Mouse (Mus musculus) limb, embryonic 10.5 days (tissue): ENCODE measurements around the gene Gpr155. TPM values are rescaled to one million over a fixed set of nuclear protein-coding genes. Genes with fewer than 3 reads are reported as not detected.
A peak's percentile ranks its signal among the peaks of the same experiment; 100 is the strongest.

ENCODE experiments used
- DNase-seq: peaks from one replicate; pipeline ENCODE4 v3.0.0-alpha.2; 2017; ENCODE audit warnings: low spot score
- H3K27ac ChIP-seq: fragments of 300-500 bp; sonication (generic); 2 replicates; pipeline ENCODE4 v1.5.1; 2016; ENCODE audit warnings: mild to moderate bottlenecking
- H3K27me3 ChIP-seq: fragments of 300-500 bp; sonication (generic); 2 replicates; pipeline ENCODE4 v1.6.1; 2016; ENCODE audit warnings: low read depth, mild to moderate bottlenecking; ENCODE audit not compliant: poor library complexity, severe bottlenecking
- H3K36me3 ChIP-seq: fragments of 300-500 bp; sonication (generic); 2 replicates; pipeline ENCODE4 v1.6.1; 2016; ENCODE audit warnings: mild to moderate bottlenecking, moderate library complexity
- H3K4me1 ChIP-seq: fragments of 300-500 bp; sonication (generic); 2 replicates; pipeline ENCODE4 v1.6.1; 2016
- H3K4me3 ChIP-seq: fragments of 300-500 bp; sonication (generic); 2 replicates; pipeline ENCODE4 v1.5.1; 2016; ENCODE audit warnings: mild to moderate bottlenecking, moderate library complexity
- H3K9me3 ChIP-seq: fragments of 300-500 bp; sonication (generic); replicated peaks from 2 replicates; pipeline ENCODE4 v1.6.1; 2016; ENCODE audit warnings: mild to moderate bottlenecking
- WGBS: fragments of 180-500 bp; shearing (Covaris S2); methylation state at CpG from one replicate; pipeline ENCODE4 v1.1.7; 2016; 5-methylcytosine and 5-hydroxymethylcytosine counted together
- polyA plus RNA-seq: library from polyadenylated mRNA; unstranded; fragments of >200 nt; fragmentation: Nextera tagmentation; extraction: Ambion mirVana; gene quantifications from 2 replicates; pipeline ENCODE4 v1.2.1, GENCODE M21; 2016

Gene Gpr155
- polyA plus RNA-seq: 1.4 and 2.4 TPM in 2 replicates

- under 1% methylated on average over 43 of the region's 44 CpGs for WGBS
- Histone ChIP-seq H3K4me1 (peaks cover 9% of the 10 kb centered on the region), H3K4me3 (peak within 1 kb of the TSS; percentile 68), H3K27ac (peak within 1 kb of the TSS; percentile 79), H3K9me3 (no peaks in the 10 kb centered on the region), H3K36me3 (no peaks in the 10 kb centered on the region), H3K27me3 (peaks cover 11% of the 10 kb centered on the region; the same call in 1 of the 2 replicates)
- DNase-seq: peak; percentile 99
Observed at GRCm38 (mm10) chr2:73386356-73387046, at the start of gene Gpr155. Gpr155 (minus strand) TSS chr2:73386572.

DNA sequence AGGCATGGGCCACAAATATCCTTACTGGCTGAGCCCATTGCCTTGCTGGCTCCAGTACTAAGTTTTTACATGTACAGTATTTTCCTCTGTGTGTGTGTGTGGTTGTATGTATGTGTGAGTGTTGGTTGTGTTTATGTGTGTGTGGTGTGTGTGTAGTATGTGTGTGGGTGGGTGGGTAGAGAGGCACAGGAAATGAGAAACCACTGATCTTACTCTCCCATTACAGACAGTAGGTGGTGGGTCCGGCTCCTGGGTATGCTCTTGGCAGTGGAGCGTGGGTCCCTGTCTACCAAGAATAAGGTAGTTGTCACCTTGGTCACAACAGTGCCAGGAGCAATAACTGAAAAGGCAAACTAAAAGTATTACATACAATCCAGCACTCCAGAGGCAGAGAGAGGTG is 49.5 kb upstream of the Gpr155 start:
- WGBS: 97% methylated on average over 2 of the region's 2 CpGs
- no peaks in the 10 kb centered on the region for H3K9me3 ChIP-seq
- no peak overlapping the region for H3K4me3 ChIP-seq

GRCm38 (mm10) chr2:73431959-73432396 is 45.6 kb upstream of the Gpr155 start:
- Histone ChIP-seq H3K27me3 (no peaks in the 10 kb centered on the region), H3K9me3 (no peaks in the 10 kb centered on the region), H3K27ac (peak overlapping the region; percentile 66), H3K36me3 (peaks cover 59% of the 10 kb centered on the region), H3K4me1 (peaks cover 15% of the 10 kb centered on the region), H3K4me3 (peak overlapping the region; percentile 8; the same call in 1 of the 2 replicates)
- 50% methylated on average over 14 of the region's 14 CpGs for WGBS
- no peak for DNase-seq

More for the DNA sequence above, 49.5 kb upstream of the Gpr155 start:
- no peak for DNase-seq
- H3K27ac ChIP-seq: no peak overlapping the region
- no peaks in the 10 kb centered on the region for H3K27me3 ChIP-seq
- H3K36me3 ChIP-seq: peaks cover 90% of the 10 kb centered on the region
- peaks cover 13% of the 10 kb centered on the region for H3K4me1 ChIP-seq

DNA sequence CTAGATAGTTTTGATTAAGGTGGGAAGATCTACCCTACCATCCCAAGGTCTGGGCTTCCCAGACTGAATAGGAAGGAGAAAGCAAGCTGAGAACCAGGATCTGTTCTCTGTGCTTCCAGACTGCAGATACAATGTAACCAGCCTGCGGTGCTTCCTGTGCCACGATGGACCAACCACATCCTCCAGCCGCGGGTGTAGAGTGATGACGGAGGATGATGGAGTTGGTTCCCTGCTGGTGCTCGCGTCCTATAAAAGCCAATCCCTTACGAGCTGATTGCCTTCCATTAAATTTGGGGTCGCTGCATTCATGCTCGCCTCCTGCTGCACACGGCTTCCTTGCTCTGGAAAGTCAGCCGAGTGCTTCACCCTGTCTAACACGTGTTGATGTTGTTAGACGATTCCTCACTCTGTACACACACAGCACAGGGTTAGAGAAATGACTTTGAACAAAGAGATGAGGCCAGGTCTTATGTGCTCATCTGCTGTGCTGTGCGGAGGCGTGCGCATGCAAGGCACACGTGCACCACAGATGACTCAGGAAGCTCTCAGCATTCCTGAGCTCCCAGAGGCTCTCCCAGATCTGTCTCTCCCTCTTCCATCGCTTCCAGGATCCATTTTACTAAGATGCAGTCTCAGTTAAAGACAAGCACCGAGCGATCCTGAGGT is 42.6 kb upstream of the Gpr155 start:
- Histone ChIP-seq H3K27ac (no peak overlapping the region), H3K36me3 (peaks cover 30% of the 10 kb centered on the region), H3K4me3 (no peak overlapping the region), H3K27me3 (no peaks in the 10 kb centered on the region), H3K4me1 (peaks cover 20% of the 10 kb centered on the region), H3K9me3 (no peaks in the 10 kb centered on the region)
- WGBS: 66% methylated on average over 21 of the region's 21 CpGs
- peak; percentile 36 for DNase-seq

- Histone ChIP-seq H3K9me3 (no peaks in the 10 kb centered on the region), H3K4me1 (peaks cover 19% of the 10 kb centered on the region), H3K27me3 (no peaks in the 10 kb centered on the region), H3K27ac (no peak overlapping the region), H3K36me3 (peaks cover 16% of the 10 kb centered on the region), H3K4me3 (no peak overlapping the region)
- peak; percentile 42 for DNase-seq
- WGBS: 36% methylated on average over 1 of the region's 1 CpGs
Observed at GRCm38 (mm10) chr2:73427293-73427692, 40.9 kb upstream of the Gpr155 start.

DNA sequence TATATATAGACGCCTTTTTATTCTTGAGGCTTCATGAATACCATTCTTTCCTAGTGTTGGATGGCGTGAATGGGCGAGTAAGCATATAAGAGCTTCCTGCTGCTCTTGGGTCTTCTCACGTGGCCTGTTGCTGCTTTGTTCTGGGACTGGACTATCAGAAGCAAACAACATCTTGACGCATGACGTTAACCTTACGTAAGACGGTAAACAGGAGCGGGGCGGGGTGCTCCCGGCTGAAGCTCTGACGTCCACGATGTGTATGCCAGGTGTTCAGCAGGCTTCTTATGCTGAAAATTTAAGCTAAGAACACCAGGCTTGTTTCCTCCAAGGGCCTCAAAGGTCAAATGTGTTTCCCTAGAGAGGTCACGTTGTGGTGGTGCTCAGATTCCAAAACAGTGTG is 39.5 kb upstream of the Gpr155 start:
- Histone ChIP-seq H3K27ac (no peak overlapping the region), H3K4me1 (peaks cover 13% of the 10 kb centered on the region), H3K4me3 (no peak overlapping the region), H3K9me3 (no peaks in the 10 kb centered on the region), H3K36me3 (peaks cover 1% of the 10 kb centered on the region; the same call in 1 of the 2 replicates), H3K27me3 (no peaks in the 10 kb centered on the region)
- 77% methylated on average over 14 of the region's 14 CpGs for WGBS
- DNase-seq: no peak

- Histone ChIP-seq H3K36me3 (no peaks in the 10 kb centered on the region), H3K9me3 (no peaks in the 10 kb centered on the region), H3K4me3 (no peak overlapping the region), H3K27ac (no peak overlapping the region), H3K27me3 (no peaks in the 10 kb centered on the region), H3K4me1 (0 out of 2 replicates have a peak, but pooled peaks cover 7% of the 10 kb centered on the region)
- 82% methylated on average over 7 of the region's 7 CpGs for WGBS
- no peak for DNase-seq
Observed at GRCm38 (mm10) chr2:73419730-73420129, 33.4 kb upstream of the Gpr155 start.

GRCm38 (mm10) chr2:73419285-73419684 is 32.9 kb upstream of the Gpr155 start:
- Histone ChIP-seq H3K9me3 (no peaks in the 10 kb centered on the region), H3K27me3 (no peaks in the 10 kb centered on the region), H3K36me3 (no peaks in the 10 kb centered on the region), H3K4me3 (no peak overlapping the region), H3K27ac (no peak overlapping the region), H3K4me1 (0 out of 2 replicates have a peak, but pooled peaks cover 7% of the 10 kb centered on the region)
- DNase-seq: peak; percentile 40
- 39% methylated on average over 4 of the region's 4 CpGs for WGBS

GRCm38 (mm10) chr2:73415892-73416291 is 29.5 kb upstream of the Gpr155 start:
- DNase-seq: no peak
- Histone ChIP-seq H3K4me3 (no peak overlapping the region), H3K27ac (no peak overlapping the region), H3K36me3 (no peaks in the 10 kb centered on the region), H3K9me3 (no peaks in the 10 kb centered on the region), H3K27me3 (no peaks in the 10 kb centered on the region), H3K4me1 (0 out of 2 replicates have a peak, but pooled peaks cover 7% of the 10 kb centered on the region)
- 75% methylated on average over 5 of the region's 5 CpGs for WGBS

DNA sequence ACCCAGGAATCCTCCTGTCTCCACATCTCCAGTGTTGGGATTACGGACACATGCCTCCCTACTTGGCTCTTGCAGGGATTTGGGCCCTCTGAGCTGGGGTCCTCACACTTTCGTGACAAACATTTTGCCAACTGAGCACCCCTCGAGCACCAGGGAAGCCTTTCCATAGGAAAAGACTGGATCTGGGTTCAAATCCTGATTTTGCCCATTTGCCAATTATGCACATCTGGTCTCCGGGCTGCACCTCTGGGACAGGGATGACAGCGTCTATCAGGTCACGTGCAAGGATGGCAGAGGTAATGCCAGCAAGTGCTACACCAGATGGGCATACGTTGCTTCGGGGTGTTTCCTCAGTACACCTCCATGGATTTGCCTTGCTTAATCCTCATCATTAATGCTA is 23.7 kb upstream of the Gpr155 start:
- WGBS: 95% methylated on average over 8 of the region's 8 CpGs
- no peak for DNase-seq

DNA sequence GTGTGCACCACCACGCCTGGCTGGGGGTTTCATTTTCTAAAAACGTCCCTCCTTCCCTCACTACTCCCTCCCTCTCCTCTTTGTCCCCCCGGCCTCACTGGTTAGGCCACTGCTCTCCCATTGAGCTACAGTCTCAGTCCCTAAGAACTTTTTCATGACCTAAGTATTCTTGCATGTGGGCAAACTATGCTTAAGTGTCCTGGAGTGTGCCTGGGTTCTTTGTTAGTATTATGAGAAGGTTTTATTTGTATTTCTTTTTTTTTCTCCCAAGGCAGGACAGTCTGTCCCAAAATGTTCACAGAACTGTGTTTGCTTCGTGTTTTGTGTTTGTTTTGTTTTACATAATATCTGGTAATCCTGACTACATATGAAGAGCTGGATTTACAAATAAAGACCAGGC is 21.3 kb upstream of the Gpr155 start:
- Histone ChIP-seq H3K27me3 (no peaks in the 10 kb centered on the region), H3K4me1 (peaks cover 17% of the 10 kb centered on the region; the same call in 1 of the 2 replicates), H3K4me3 (no peak overlapping the region), H3K27ac (no peak overlapping the region), H3K9me3 (no peaks in the 10 kb centered on the region), H3K36me3 (no peaks in the 10 kb centered on the region)
- 71% methylated on average over 4 of the region's 4 CpGs for WGBS
- no peak for DNase-seq

More for the DNA sequence above, 23.7 kb upstream of the Gpr155 start:
- no peaks in the 10 kb centered on the region for H3K27me3 ChIP-seq
- H3K27ac ChIP-seq: no peak overlapping the region
- no peak overlapping the region for H3K4me3 ChIP-seq
- no peaks in the 10 kb centered on the region for H3K36me3 ChIP-seq
- peaks cover 6% of the 10 kb centered on the region; the same call in 1 of the 2 replicates for H3K4me1 ChIP-seq
- H3K9me3 ChIP-seq: no peaks in the 10 kb centered on the region

DNA sequence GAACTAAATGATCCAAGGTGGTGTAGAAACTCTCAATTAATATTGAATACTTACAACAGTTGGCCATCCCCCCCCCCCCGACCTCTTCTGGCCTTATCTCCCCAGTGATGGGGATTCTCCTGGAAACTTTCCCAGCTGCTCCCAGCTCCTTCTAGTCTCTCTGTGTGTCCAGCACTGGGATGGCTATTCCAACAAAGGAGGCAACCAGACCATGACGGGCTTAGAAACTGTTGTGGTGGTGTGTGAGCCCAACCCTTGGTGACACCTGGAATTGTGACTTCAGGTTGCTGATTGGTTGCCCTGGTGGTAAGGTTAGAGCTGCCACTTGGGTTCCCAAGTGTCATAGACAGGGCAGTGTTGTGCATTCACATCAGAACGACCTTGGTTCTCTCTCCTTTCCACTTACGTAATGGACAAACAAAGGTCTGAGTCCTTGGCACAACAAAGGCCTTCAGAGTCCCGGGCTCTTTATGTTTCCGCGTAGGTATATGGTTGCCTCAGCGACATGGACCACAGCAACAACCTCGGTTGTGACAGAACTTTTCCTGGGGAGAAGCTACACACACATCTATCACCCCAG is 20.1 kb upstream of the Gpr155 start:
- Histone ChIP-seq H3K9me3 (no peaks in the 10 kb centered on the region), H3K27me3 (no peaks in the 10 kb centered on the region), H3K36me3 (no peaks in the 10 kb centered on the region), H3K4me1 (peaks cover 26% of the 10 kb centered on the region), H3K4me3 (no peak overlapping the region), H3K27ac (no peak overlapping the region)
- 89% methylated on average over 9 of the region's 9 CpGs for WGBS
- DNase-seq: no peak

DNA sequence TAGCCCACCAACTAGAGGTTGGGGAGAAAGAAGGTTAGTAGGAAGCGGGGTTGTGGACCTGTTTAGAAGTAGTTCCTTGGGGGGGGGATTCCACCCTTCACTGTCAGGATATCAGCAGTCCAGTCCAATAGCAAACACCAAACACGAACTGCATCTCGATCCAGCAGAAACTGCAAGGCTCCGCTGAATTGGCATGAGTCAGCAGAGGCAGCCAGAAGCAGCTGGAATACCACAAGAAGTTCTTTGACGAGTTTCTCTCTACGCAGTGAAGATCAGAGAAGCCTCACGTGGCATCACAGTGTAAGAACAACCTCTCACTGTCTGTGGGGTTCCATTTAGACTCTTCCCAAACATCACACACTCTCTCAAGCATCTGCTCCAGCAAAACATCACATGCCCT is 18.6 kb upstream of the Gpr155 start:
- no peak overlapping the region for H3K4me3 ChIP-seq
- H3K4me1 ChIP-seq: peaks cover 35% of the 10 kb centered on the region
- no peak for DNase-seq
- no peaks in the 10 kb centered on the region for H3K27me3 ChIP-seq
- H3K9me3 ChIP-seq: no peaks in the 10 kb centered on the region
- 90% methylated on average over 7 of the region's 7 CpGs for WGBS
- no peaks in the 10 kb centered on the region for H3K36me3 ChIP-seq
- no peak overlapping the region for H3K27ac ChIP-seq
